Mouse (Mus musculus) C2C12 (cell line): Measurements from ENCODE around the gene Phkb. TPM values are rescaled to one million over a fixed set of nuclear protein-coding genes. Genes with fewer than 3 reads are reported as not detected.

Source experiments
- H3K27me3 ChIP-seq: one replicate; pipeline ENCODE4 v1.6.1; 2011; ENCODE audit not compliant: control insufficient read depth, insufficient read depth, insufficient read length
- H3K36me3 ChIP-seq: one replicate; pipeline ENCODE4 v1.6.1; 2011; ENCODE audit not compliant: control insufficient read depth, insufficient read depth
- H3K4me3 ChIP-seq: one replicate; pipeline ENCODE4 v1.5.1; 2011; ENCODE audit warnings: mild to moderate bottlenecking, control low read depth; ENCODE audit not compliant: poor library complexity, insufficient read depth, severe bottlenecking
- H3K79me2 ChIP-seq: one replicate; pipeline ENCODE4 v1.6.1; 2011; ENCODE audit not compliant: control insufficient read depth, insufficient read depth
- H3K79me3 ChIP-seq: one replicate; pipeline ENCODE4 v1.6.1; 2011; ENCODE audit warnings: low read depth, control low read depth
- H3ac ChIP-seq: one replicate; pipeline ENCODE3; 2011; ENCODE audit warnings: low read depth; ENCODE audit not compliant: control insufficient read depth, insufficient read length
- CEBPB ChIP-seq: IDR thresholded peaks from one replicate; pipeline ENCODE4 v1.6.1; 2011; ENCODE audit warnings: low read depth, mild to moderate bottlenecking, control low read depth, moderate library complexity
- CTCF ChIP-seq: IDR thresholded peaks from one replicate; pipeline ENCODE4 v1.5.1; 2011; ENCODE audit not compliant: control insufficient read depth, insufficient read depth, insufficient read length
- FOSL1 ChIP-seq: IDR thresholded peaks from one replicate; pipeline ENCODE4 v1.8.0; 2011; ENCODE audit warnings: mild to moderate bottlenecking, low read length; ENCODE audit not compliant: poor library complexity, insufficient read depth, severe bottlenecking
- MAX ChIP-seq: IDR thresholded peaks from one replicate; pipeline ENCODE4 v1.6.1; 2011; ENCODE audit warnings: mild to moderate bottlenecking, control low read depth
- MYOD1 ChIP-seq: IDR thresholded peaks from one replicate; pipeline ENCODE4 v1.6.1; 2011; ENCODE audit warnings: low read depth; ENCODE audit not compliant: control insufficient read depth, insufficient read length
- MYOG ChIP-seq: IDR thresholded peaks from one replicate; pipeline ENCODE4 v1.6.1; 2011; ENCODE audit not compliant: control insufficient read depth, insufficient read length; ENCODE audit errors: extremely low read depth
- USF1 ChIP-seq: IDR thresholded peaks from one replicate; pipeline ENCODE4 v1.6.1; 2011; ENCODE audit warnings: low read depth, mild to moderate bottlenecking, control low read depth, moderate library complexity
- polyA plus RNA-seq: library from polyadenylated mRNA; unstranded; fragments of >200 nt; fragmentation: generic; extraction: Trizol; gene quantifications from one replicate; pipeline ENCODE4 v1.2.1, GENCODE M21; 2012; ENCODE audit warnings: missing spikeins

Gene Phkb
- polyA plus RNA-seq, 1 experiment, result 7.0 TPM

GRCm38 (mm10) chr8:86028646-86029312 lies 188.0 kb downstream of the Phkb start:
- Histone ChIP-seq H3K4me3 (no peak overlapping the region), H3K36me3 (no peaks in the 10 kb centered on the region), H3ac (no peak overlapping the region), H3K79me2 (no peaks in the 10 kb centered on the region), H3K79me3 (no peaks in the 10 kb centered on the region), H3K27me3 (no peaks in the 10 kb centered on the region)
- TF ChIP-seq CEBPB (no peak), MYOG (no peak), MYOD1 (no peak), FOSL1 (no peak), USF1 (no peak)

GRCm38 (mm10) chr8:86029451-86029850 lies 188.7 kb downstream of the Phkb start:
- H3K36me3 ChIP-seq, result no peaks in the 10 kb centered on the region
- H3ac ChIP-seq, result no peak overlapping the region
- no peaks in the 10 kb centered on the region for H3K27me3 ChIP-seq
- H3K4me3 ChIP-seq, result no peak overlapping the region
- no peaks in the 10 kb centered on the region for H3K79me3 ChIP-seq
- TF ChIP-seq CEBPB (no peak), MAX (no peak), FOSL1 (no peak), CTCF (no peak), MYOD1 (no peak), MYOG (no peak), USF1 (no peak)
- H3K79me2 ChIP-seq, result no peaks in the 10 kb centered on the region

- H3ac ChIP-seq, result no peak overlapping the region
- no peaks in the 10 kb centered on the region for H3K79me2 ChIP-seq
- H3K79me3 ChIP-seq, result no peaks in the 10 kb centered on the region
- no peak overlapping the region for H3K4me3 ChIP-seq
- TF ChIP-seq CTCF, result no peak
- TF ChIP-seq USF1, result no peak
- no peak for TF ChIP-seq CEBPB
- no peak for TF ChIP-seq MYOD1
- TF ChIP-seq FOSL1, result no peak
- no peak for TF ChIP-seq MYOG
- no peak for TF ChIP-seq MAX
- no peaks in the 10 kb centered on the region for H3K27me3 ChIP-seq
- no peaks in the 10 kb centered on the region for H3K36me3 ChIP-seq
Measured at GRCm38 (mm10) chr8:86034662-86035365, 194.1 kb downstream of the Phkb start.

GRCm38 (mm10) chr8:86035371-86035770 lies 194.6 kb downstream of the Phkb start:
- no peak overlapping the region for H3K4me3 ChIP-seq
- no peaks in the 10 kb centered on the region for H3K27me3 ChIP-seq
- no peaks in the 10 kb centered on the region for H3K79me3 ChIP-seq
- H3K79me2 ChIP-seq, result no peaks in the 10 kb centered on the region
- H3K36me3 ChIP-seq, result no peaks in the 10 kb centered on the region
- TF ChIP-seq CTCF, result no peak
- H3ac ChIP-seq, result no peak overlapping the region

GRCm38 (mm10) chr8:86038462-86038861 lies 197.7 kb downstream of the Phkb start:
- Histone ChIP-seq H3K79me3 (no peaks in the 10 kb centered on the region), H3K27me3 (no peaks in the 10 kb centered on the region), H3K79me2 (no peaks in the 10 kb centered on the region), H3ac (no peak overlapping the region), H3K4me3 (no peak overlapping the region), H3K36me3 (no peaks in the 10 kb centered on the region)
- no peak for TF ChIP-seq CTCF
- TF ChIP-seq MYOG, result no peak
- no peak for TF ChIP-seq MYOD1
- no peak for TF ChIP-seq FOSL1
- no peak for TF ChIP-seq MAX
- no peak for TF ChIP-seq USF1
- no peak for TF ChIP-seq CEBPB

GRCm38 (mm10) chr8:86042049-86042448 lies 201.3 kb downstream of the Phkb start:
- no peaks in the 10 kb centered on the region for H3K36me3 ChIP-seq
- no peak for TF ChIP-seq FOSL1
- TF ChIP-seq MAX, result no peak
- TF ChIP-seq CEBPB, result no peak
- no peak for TF ChIP-seq USF1
- TF ChIP-seq CTCF, result no peak
- TF ChIP-seq MYOD1, result no peak
- no peak for TF ChIP-seq MYOG
- H3K4me3 ChIP-seq, result no peak overlapping the region
- H3ac ChIP-seq, result no peak overlapping the region
- no peaks in the 10 kb centered on the region for H3K79me2 ChIP-seq
- no peaks in the 10 kb centered on the region for H3K79me3 ChIP-seq
- no peaks in the 10 kb centered on the region for H3K27me3 ChIP-seq
